Mouse (Mus musculus) stomach, postnatal 0 days (tissue): Measurements from ENCODE around the gene Fam149a. TPM values are rescaled to one million over a fixed set of nuclear protein-coding genes. Genes with fewer than 3 reads are reported as not detected.

Experiments
- ATAC-seq: fragments of 200-750 bp; cut with Nextera tagmentation; 2 replicates; pipeline ENCODE4 v1.8.0; 2017; ENCODE audit not compliant: low FRiP score, low TSS enrichment
- DNase-seq: peaks from one replicate; pipeline ENCODE4 v3.0.0-alpha.2; 2016; ENCODE audit warnings: low spot score
- H3K27ac ChIP-seq: fragments of 300-500 bp; sonication (generic); replicated peaks from 2 replicates; pipeline ENCODE4 v1.5.1; 2014; ENCODE audit warnings: mild to moderate bottlenecking, control low read depth
- H3K27me3 ChIP-seq: fragments of 300-500 bp; sonication (generic); 2 replicates; pipeline ENCODE4 v1.6.1; 2014; ENCODE audit warnings: low read length; ENCODE audit not compliant: control insufficient read depth, insufficient read depth
- H3K36me3 ChIP-seq: fragments of 300-500 bp; sonication (generic); 2 replicates; pipeline ENCODE4 v1.6.1; 2014; ENCODE audit warnings: low read length, mixed read lengths; ENCODE audit not compliant: control insufficient read depth, insufficient read depth
- H3K4me1 ChIP-seq: fragments of 300-500 bp; sonication (generic); replicated peaks from 2 replicates; pipeline ENCODE4 v1.6.1; 2014; ENCODE audit warnings: antibody characterized with exemption; ENCODE audit not compliant: control insufficient read depth, insufficient read depth
- H3K4me2 ChIP-seq: fragments of 300-500 bp; sonication (generic); replicated peaks from 2 replicates; pipeline ENCODE4 v1.6.1; 2014; ENCODE audit warnings: low read depth, mild to moderate bottlenecking, control low read depth, moderate library complexity
- H3K4me3 ChIP-seq: fragments of 300-500 bp; sonication (generic); 2 replicates; pipeline ENCODE4 v1.5.1; 2014; ENCODE audit warnings: low read depth, low read length, control low read depth
- H3K9ac ChIP-seq: fragments of 300-500 bp; sonication (generic); 2 replicates; pipeline ENCODE4 v1.6.1; 2014; ENCODE audit warnings: mild to moderate bottlenecking, low read length, control low read depth, mixed read lengths
- H3K9me3 ChIP-seq: fragments of 300-500 bp; sonication (generic); 2 replicates; pipeline ENCODE4 v1.6.1; 2016; ENCODE audit warnings: low read length; ENCODE audit not compliant: control insufficient read depth
- CTCF ChIP-seq: IDR thresholded peaks from 2 replicates; pipeline ENCODE4 v1.5.1; 2016; ENCODE audit warnings: antibody characterized with exemption, low read depth, mild to moderate bottlenecking, moderate library complexity
- EP300 ChIP-seq: optimal IDR thresholded peaks from 2 replicates; pipeline ENCODE3; 2016; ENCODE audit warnings: antibody characterized with exemption
- WGBS: fragments of 180-500 bp; shearing (Covaris S2); extraction: QIAGEN DNeasy Blood & Tissue Kit; methylation state at CpG from one replicate; pipeline ENCODE4 v1.1.7; 2014; 5-methylcytosine and 5-hydroxymethylcytosine counted together
- polyA plus RNA-seq: library from polyadenylated mRNA; unstranded; fragments of >200 nt; fragmentation: Nextera tagmentation; extraction: Ambion mirVana; gene quantifications from 2 replicates; pipeline ENCODE4 v1.2.1, GENCODE M21; 2015

The Fam149a gene
- polyA plus RNA-seq, 1 experiment from 2014 or later: 15.9 TPM

GRCm38 (mm10) chr8:45304354-45304753, 77.7 kb downstream of the Fam149a start:
- ATAC-seq (no peak), DNase-seq (no peak)
- no peak overlapping the region for H3K9ac ChIP-seq
- TF ChIP-seq EP300 (no peak), CTCF (no peak)
- 89% methylated on average over 3 of the region's 3 CpGs for WGBS
- no peak overlapping the region for H3K4me3 ChIP-seq
- H3K9me3 ChIP-seq: no peaks in the 10 kb centered on the region
- no peaks in the 10 kb centered on the region for H3K4me1 ChIP-seq
- no peaks in the 10 kb centered on the region for H3K27me3 ChIP-seq
- H3K4me2 ChIP-seq: no peak overlapping the region
- no peak overlapping the region for H3K27ac ChIP-seq
- H3K36me3 ChIP-seq: no peaks in the 10 kb centered on the region

GRCm38 (mm10) chr8:45302390-45302789, 79.7 kb downstream of the Fam149a start:
- Histone ChIP-seq H3K9ac (no peak overlapping the region), H3K9me3 (no peaks in the 10 kb centered on the region), H3K27ac (no peak overlapping the region), H3K27me3 (no peaks in the 10 kb centered on the region), H3K36me3 (no peaks in the 10 kb centered on the region), H3K4me3 (no peak overlapping the region), H3K4me1 (no peaks in the 10 kb centered on the region), H3K4me2 (no peak overlapping the region)
- ATAC-seq (no peak), DNase-seq (no peak)
- 87% methylated on average over 8 of the region's 8 CpGs for WGBS
- TF ChIP-seq CTCF: no peak
- TF ChIP-seq EP300: no peak

- no peak for TF ChIP-seq CTCF
- TF ChIP-seq EP300: no peak
- no peak for ATAC-seq
- no peaks in the 10 kb centered on the region for H3K36me3 ChIP-seq
- H3K27ac ChIP-seq: no peak overlapping the region
- WGBS: 85% methylated on average over 6 of the region's 6 CpGs
- H3K9me3 ChIP-seq: no peaks in the 10 kb centered on the region
- no peak for DNase-seq
- H3K4me2 ChIP-seq: no peak overlapping the region
- H3K4me1 ChIP-seq: no peaks in the 10 kb centered on the region
- H3K9ac ChIP-seq: no peak overlapping the region
- no peak overlapping the region for H3K4me3 ChIP-seq
- no peaks in the 10 kb centered on the region for H3K27me3 ChIP-seq
Measured at GRCm38 (mm10) chr8:45295276-45295675, 86.8 kb downstream of the Fam149a start.

- no peaks in the 10 kb centered on the region for H3K9me3 ChIP-seq
- H3K36me3 ChIP-seq: no peaks in the 10 kb centered on the region
- no peaks in the 10 kb centered on the region for H3K4me1 ChIP-seq
- H3K9ac ChIP-seq: no peak within 1 kb of the TSS
- no peak within 1 kb of the TSS for H3K27ac ChIP-seq
- H3K27me3 ChIP-seq: no peaks in the 10 kb centered on the region
- H3K4me2 ChIP-seq: no peak within 1 kb of the TSS
- ATAC-seq (no peak), DNase-seq (no peak)
- H3K4me3 ChIP-seq: no peak within 1 kb of the TSS
- TF ChIP-seq EP300: no peak
- TF ChIP-seq CTCF: no peak
- WGBS: 70% methylated on average over 7 of the region's 7 CpGs
Measured at GRCm38 (mm10) chr8:45294687-45295086, 87.4 kb downstream of the Fam149a start, which contains the start of gene Klkb1. Gene Klkb1 (minus strand): TSS chr8:45294859.

- H3K9me3 ChIP-seq: no peaks in the 10 kb centered on the region
- H3K9ac ChIP-seq: no peak overlapping the region
- no peak overlapping the region for H3K4me3 ChIP-seq
- H3K4me1 ChIP-seq: no peaks in the 10 kb centered on the region
- no peak overlapping the region for H3K4me2 ChIP-seq
- ATAC-seq (no peak), DNase-seq (no peak)
- no peak for TF ChIP-seq CTCF
- no peak for TF ChIP-seq EP300
- H3K36me3 ChIP-seq: no peaks in the 10 kb centered on the region
- H3K27ac ChIP-seq: no peak overlapping the region
- WGBS: 87% methylated on average over 2 of the region's 2 CpGs
- H3K27me3 ChIP-seq: no peaks in the 10 kb centered on the region
Measured at GRCm38 (mm10) chr8:45291790-45292189, 90.3 kb downstream of the Fam149a start.

Other genes with a start within 250 kb of the Fam149a start
- gene F11, start 120.3 kb downstream of the Fam149a start, polyA plus RNA-seq: 0.05 TPM in 2 replicates
- gene Klkb1, start 87.4 kb downstream of the Fam149a start, polyA plus RNA-seq: 0.02 and 0.13 TPM in 2 replicates
- 0.06 and 0.08 TPM in 2 replicates for gene Gm45753, start 73.8 kb downstream of the Fam149a start, polyA plus RNA-seq
- gene Cyp4v3, start 49.1 kb downstream of the Fam149a start, polyA plus RNA-seq: 5.1 and 6.3 TPM in 2 replicates
- gene Tlr3, start 28.8 kb upstream of the Fam149a start, polyA plus RNA-seq: 2.9 and 3.2 TPM in 2 replicates
- gene Sorbs2, start 125.5 kb upstream of the Fam149a start, polyA plus RNA-seq: 19.0 and 21.1 TPM in 2 replicates